Mouse (Mus musculus) CD4-positive, CD25-positive, alpha-beta regulatory T cell, adult 2 months (primary cell): ENCODE measurements around the gene Zbed5.
"Not testable (repeated sequence)": the region's sequence is repeated elsewhere in the genome, so short reads cannot be mapped to it uniquely, and the experiment has no call there.

Source experiments
- DNase-seq: peaks from one replicate; pipeline ENCODE4 v3.0.0-alpha.2; 2012; ENCODE audit warnings: low read depth, low spot score

Zbed5 gene

GRCm38 (mm10) chr5:129895198-129896088 is at the start of gene Zbed5:
Zbed5 (plus strand) TSS chr5:129895723.
- peak; percentile 93 for DNase-seq

- peak; percentile 98 for DNase-seq
Observed at GRCm38 (mm10) chr5:129846752-129847557, 48.6 kb upstream of the Zbed5 start, which contains the start of gene Sumf2. Sumf2 (plus strand) TSS chr5:129846986.

DNA sequence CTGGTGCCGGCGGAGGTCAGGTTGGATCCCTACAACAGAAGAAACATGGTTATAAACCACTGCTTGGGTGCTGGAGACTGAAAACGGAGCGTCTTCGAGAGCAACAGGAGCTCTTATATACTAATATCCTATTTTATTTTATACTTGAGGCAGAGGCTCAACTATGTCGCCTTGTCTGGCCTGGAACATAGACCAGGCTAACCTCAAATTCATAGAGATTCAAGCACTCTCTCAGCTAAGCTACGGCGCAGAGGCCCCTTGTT is 48.0 kb upstream of the Zbed5 start:
- peak; percentile 17 for DNase-seq

DNA sequence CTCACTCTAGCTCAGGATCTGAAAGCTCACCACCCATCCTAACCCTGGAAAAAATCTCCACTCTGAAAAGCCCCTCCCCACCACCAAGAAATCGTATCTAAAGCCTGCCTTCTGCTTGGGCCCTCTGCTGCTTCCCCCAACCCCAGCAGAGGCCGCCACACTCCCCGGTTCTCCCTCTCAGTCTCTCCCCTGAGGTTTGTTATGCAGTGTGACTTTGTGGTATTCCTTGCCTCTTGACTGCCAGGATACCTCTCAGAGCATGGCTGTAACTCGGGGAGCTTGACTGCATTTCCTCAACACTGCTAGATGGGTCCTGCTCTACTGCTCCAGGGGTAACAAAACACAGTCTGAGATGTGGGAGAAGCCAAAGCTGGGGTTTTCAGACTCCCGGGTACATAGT is 40.4 kb upstream of the Zbed5 start:
- DNase-seq = no peak

- DNase-seq = no peak
Observed at GRCm38 (mm10) chr5:129856414-129856813, 39.1 kb upstream of the Zbed5 start.

- DNase-seq = no peak
Observed at GRCm38 (mm10) chr5:129862325-129862724, 33.2 kb upstream of the Zbed5 start.

DNA sequence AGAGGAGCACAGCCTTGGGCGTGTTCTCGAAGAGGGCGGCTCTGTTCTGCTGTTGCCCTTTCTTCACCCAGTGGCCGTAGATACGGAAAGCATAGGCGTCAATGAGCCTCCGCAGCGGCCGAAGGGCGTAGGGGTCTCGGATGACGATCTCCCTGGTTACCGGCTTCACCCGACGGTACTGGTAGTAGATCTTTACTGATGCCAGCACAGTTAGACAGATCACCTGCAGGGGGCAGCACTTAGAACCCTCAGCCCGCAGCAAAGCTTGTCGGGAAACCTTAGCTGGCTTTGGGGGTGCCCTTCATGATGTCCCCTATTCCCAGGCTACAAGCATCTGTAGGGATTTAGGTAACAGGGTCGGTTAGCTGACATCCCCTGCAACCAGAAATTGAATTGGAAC is 31.1 kb upstream of the Zbed5 start:
- peak; percentile 53 for DNase-seq

- no peak for DNase-seq
Observed at GRCm38 (mm10) chr5:129865841-129866240, 29.7 kb upstream of the Zbed5 start.

GRCm38 (mm10) chr5:129869238-129869995 is 26.1 kb upstream of the Zbed5 start:
- DNase-seq = no peak

- no peak for DNase-seq
Observed at GRCm38 (mm10) chr5:129871238-129871637, 24.3 kb upstream of the Zbed5 start.

DNA sequence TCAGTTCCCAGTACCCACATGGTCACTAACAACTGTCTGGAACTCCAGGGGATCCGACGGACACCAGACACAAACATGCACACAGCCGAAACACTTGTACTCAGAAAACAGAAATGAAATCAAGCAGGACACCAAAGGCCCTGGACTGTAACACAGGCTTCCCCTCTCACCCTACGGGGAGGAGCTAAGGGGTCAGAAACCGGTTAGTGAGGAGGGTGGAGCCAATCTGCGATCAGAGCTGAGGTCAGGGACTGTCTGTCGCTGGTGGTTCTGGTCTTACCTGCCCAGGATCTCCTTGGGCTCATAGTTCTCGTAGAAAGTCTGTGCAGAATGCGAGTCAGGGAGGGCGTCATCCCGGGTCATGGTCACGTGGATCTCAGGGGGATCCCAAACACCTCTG is 21.6 kb upstream of the Zbed5 start:
- DNase-seq = no peak

DNA sequence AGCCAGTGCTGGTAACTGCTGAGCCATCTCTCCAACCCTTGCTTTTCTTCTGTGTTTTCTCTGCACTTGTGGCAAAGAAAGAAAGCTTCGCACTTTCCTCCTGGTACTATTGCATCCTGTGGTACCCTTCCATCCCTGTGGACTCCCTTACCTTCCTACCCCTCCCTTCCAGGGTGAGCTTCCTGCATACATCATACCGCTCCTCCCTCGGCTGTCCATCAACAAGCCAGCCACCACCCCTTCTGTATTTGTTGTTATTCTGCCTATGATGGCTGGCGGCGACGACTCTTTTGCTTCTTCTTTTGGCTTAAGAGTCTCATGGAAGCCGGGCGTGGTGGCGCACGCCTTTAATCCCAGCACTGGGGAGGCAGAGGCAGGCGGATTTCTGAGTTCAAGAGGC is 20.4 kb upstream of the Zbed5 start:
- DNase-seq = no peak

DNA sequence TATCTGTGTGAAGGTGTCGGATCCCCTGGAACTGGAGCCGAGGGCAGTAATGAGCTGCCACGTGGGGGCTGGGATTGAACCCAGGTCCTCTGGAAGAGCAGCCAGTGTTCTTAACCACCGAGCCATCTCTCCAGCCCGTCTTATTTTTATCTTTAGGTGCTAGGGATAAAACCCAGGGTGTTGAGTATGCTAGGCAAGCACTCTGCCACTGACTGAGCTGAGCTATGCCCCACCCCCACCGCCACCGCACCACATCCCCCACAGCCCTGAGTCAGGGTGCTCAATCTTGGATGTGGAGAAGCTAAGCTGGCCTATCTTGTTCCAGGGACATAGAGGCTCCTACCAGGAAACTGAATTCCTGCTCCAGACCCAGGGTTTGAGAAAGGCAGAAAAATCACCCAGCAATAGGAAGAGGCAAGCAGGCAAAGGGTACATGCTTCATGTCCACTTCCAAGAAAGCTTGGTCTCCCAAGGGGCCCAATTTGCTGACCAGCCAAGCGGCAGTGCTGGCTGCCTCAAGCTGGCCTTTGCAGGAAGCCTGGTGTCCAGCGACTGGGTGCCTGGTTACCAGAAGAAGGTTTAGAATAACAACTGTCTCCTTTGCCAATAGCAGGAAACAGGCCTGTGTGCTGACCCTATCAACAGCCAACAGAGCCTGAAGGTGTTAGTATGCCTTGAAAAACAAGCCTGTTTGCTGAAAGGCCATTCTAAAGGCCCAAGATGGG is 17.6 kb upstream of the Zbed5 start:
- no peak for DNase-seq

DNA sequence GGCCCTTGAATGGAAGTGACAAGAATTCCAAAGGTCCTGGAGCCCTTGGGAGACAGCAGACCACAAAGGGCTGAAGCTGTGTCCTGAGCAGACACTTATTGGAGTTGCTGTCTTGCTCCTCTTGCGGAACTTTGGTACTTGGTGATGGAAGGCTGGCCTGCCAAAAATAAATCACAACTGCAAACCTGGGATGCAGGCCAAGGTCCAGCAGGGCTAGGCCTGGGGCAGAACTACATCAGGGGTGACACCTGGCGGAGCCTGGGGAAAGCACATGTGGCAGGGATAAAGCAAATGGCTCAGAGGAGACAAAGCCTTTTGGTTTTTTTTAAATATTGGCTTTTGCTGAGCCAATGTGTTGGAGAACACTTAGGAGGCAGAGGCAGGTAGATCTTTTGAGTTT is 16.6 kb upstream of the Zbed5 start:
- DNase-seq = no peak

GRCm38 (mm10) chr5:129879888-129880287 is 15.6 kb upstream of the Zbed5 start:
- DNase-seq = no peak

- DNase-seq = peak; percentile 29
Observed at GRCm38 (mm10) chr5:129886271-129886670, 9.3 kb upstream of the Zbed5 start.

DNA sequence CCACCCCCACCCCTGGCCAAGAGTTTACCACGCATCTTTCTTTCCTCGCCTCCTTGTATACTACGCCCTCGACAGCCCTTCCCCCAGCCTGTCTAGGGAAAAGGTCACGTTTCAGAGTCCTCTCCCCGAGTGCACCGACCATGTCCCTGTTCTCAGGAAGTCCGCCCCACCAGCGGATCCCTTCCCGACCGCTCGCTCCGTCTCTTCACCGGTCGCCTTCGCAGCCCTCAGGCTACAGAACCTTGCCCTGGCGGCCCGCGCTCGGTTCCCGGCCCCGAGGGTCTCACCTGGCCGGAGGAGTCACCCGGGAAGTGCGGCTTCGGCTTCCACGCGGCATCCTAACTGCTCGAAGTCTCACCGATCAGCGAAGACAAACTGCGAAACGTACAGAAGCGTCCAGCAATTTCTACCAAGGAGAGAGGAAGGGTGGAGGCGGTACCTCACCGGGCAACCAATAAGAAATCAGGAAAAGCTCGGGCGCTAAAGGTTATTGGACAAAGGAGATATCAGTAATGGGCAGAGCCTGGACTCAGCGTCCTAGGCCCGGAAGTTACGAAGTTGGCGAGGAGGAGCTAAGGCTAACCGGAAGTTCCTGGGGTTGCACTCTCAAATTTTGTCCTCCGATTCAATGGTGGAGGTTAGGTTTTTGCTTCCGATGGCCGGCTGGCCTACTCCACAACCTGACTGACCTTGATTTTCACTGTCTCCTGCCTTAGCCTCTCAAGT is 8.4 kb upstream of the Zbed5 start, which contains the start of gene Chchd2:
Chchd2 (minus strand) TSS at position 560 of the 726 bp plus-strand sequence.
- DNase-seq = peak; percentile 93

- DNase-seq = not testable (repeated sequence)
Observed at GRCm38 (mm10) chr5:129890390-129890789, 5.1 kb upstream of the Zbed5 start.

DNA sequence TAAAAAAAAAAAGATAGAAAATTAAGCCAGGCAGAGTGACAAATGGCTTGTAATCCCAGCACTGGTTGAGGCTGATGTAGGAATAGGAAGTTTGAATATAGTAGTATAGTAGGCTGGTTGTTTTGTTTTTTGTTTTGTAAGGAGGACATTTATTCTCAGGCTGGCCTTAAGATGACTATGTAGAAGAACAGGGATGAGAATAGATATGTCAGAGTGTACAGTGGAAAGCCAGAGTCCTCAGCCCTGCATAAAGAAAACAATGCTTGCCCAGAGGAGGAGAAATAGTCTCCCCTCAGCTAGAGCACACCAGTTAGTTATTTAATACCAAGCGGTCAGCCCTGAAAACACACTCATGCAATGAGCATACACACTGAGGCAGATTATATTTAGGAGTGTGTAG is 2.9 kb downstream of the Zbed5 start, which contains the start of gene Phkg1:
Phkg1 (minus strand) TSS at position 101 of the 400 bp plus-strand sequence.
- no peak for DNase-seq

DNA sequence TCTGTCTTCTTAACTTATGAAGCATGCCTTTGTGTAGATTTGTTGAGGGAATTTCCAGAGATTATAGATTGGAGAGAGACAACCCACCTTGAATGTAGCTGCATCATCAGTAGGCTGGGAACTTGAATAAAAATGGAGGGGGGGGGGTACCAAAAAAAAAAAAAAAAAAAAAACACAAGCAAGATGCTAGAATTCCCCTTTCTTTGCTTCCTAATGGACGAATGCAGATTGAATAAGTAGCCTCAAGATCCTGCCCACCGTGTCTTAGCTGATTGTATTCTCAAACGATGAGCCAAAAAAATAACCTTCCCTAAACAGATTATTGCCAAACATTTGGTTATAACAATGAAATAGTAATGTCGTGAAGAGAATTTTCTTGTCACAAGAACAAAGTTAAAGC is 12.3 kb downstream of the Zbed5 start:
- DNase-seq = no peak
